Comparison of ENCODE assay signal across 8 mouse cellular contexts in the genomic region with DNA sequence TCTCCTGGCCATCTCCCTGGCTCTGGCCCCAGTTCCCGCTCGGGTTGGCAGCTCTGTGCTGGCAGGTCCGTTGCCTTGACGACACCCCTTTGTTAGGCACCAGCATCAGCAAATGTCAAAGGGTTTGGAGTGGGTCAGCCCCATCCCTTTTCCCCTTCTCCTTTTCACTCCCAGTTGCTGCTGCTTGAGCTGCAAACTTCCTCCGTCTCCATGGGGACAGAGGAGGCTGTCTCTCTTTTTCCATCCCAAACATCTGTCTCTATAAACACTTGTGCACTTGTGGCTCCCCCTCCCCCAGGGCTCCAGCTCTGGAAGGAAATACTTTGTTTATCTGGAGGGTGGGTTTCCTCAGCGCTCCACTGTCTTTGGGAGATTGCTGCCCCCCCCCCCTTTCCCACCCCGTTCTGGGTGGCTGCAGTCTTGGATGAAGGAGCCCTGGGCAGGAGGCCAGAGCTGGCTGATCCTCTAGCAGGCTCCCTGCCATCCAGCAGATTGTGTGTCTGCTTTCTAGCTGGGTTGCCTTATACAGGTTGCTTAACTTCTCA. TPM values are rescaled to one million over a fixed set of nuclear protein-coding genes. Genes with fewer than 3 reads are reported as not detected.
DNase-seq lines count a peak whose midpoint lies in the region; ATAC-seq and TF ChIP-seq lines count a peak whose summit lies in the region.

No protein-coding gene starts in this region.

- TF ChIP-seq POLR2A in embryonic fibroblast, embryonic 13.5 days (IDR thresholded peaks at IDR 0.05; ENCODE audit: low read depth, low read length), result no peak

- TF ChIP-seq EP300 in liver, embryonic 14.5 days (IDR thresholded peaks at IDR 0.05; ENCODE audit: low read depth), result no peak

- peak; percentile 32 for DNase-seq in thymus, postnatal 4 days
- DNase-seq in thymus, postnatal 25 days, result no peak
- DNase-seq in kidney, postnatal 0 days (ENCODE audit: low spot score), result peak; percentile 95
- DNase-seq in liver, embryonic 14.5 days (ENCODE audit: low read depth in 3 of 3, low spot score in 3 of 3), result no peak
- DNase-seq in neural tube, embryonic 11.5 days (ENCODE audit: low spot score), result peak; percentile 80
- no peak for DNase-seq in B cell, adult 2 months

- peaks cover 36% of the 10 kb centered on the region for H3K4me1 ChIP-seq in embryonic fibroblast, embryonic 13.5 days (ENCODE audit: control insufficient read depth, insufficient read depth, low read length)
- peaks cover 38 to 41% of the 10 kb centered on the region in 2 experiments for H3K4me1 ChIP-seq in heart, embryonic 14.5 days (ENCODE audit: control insufficient read depth in 2 of 2, insufficient read depth in 2 of 2, low read length in 2 of 2)
- H3K4me1 ChIP-seq in kidney, postnatal 0 days (replicated peaks; ENCODE audit: insufficient read depth, low read length), result peaks cover 15% of the 10 kb centered on the region
- H3K4me1 ChIP-seq in liver, embryonic 14.5 days (replicated peaks; ENCODE audit: control insufficient read depth in 2 of 2, insufficient read depth in 2 of 2, low read length in 1 of 2), result peaks cover 0 to 13% of the 10 kb centered on the region in 2 experiments; a peak in 2 of 4 replicates
- peaks cover 26% of the 10 kb centered on the region for H3K4me1 ChIP-seq in neural tube, embryonic 11.5 days (ENCODE audit: control insufficient read depth, insufficient read depth, low read length)

- H3K4me3 ChIP-seq in embryonic fibroblast, embryonic 13.5 days (ENCODE audit: insufficient read depth, low read length), result no peak overlapping the region
- H3K4me3 ChIP-seq in heart, embryonic 14.5 days (ENCODE audit: control insufficient read depth in 1 of 2, insufficient read depth in 1 of 2, low read depth in 1 of 2, low read length in 2 of 2), result no peak overlapping the region
- H3K4me3 ChIP-seq in kidney, postnatal 0 days (replicated peaks; ENCODE audit: low read depth, low read length), result no peak overlapping the region
- no peak overlapping the region for H3K4me3 ChIP-seq in liver, embryonic 14.5 days (ENCODE audit: insufficient read depth in 1 of 2, low read depth in 2 of 2, low read length in 2 of 2)
- no peak overlapping the region for H3K4me3 ChIP-seq in neural tube, embryonic 11.5 days (ENCODE audit: low read depth, low read length)

- peak overlapping the region; percentile 9 for H3K4me2 ChIP-seq in heart, embryonic 14.5 days (ENCODE audit: low read length)
- no peak overlapping the region for H3K4me2 ChIP-seq in kidney, postnatal 0 days (ENCODE audit: low read length)
- H3K4me2 ChIP-seq in liver, embryonic 14.5 days (ENCODE audit: low read depth), result no peak overlapping the region
- H3K4me2 ChIP-seq in neural tube, embryonic 11.5 days (ENCODE audit: low read depth), result no peak overlapping the region

- H3K9ac ChIP-seq in heart, embryonic 14.5 days (ENCODE audit: low read length), result no peak overlapping the region
- no peak overlapping the region for H3K9ac ChIP-seq in kidney, postnatal 0 days (ENCODE audit: low read depth, low read length)
- no peak overlapping the region for H3K9ac ChIP-seq in liver, embryonic 14.5 days (replicated peaks)
- H3K9ac ChIP-seq in neural tube, embryonic 11.5 days (ENCODE audit: low read length), result no peak overlapping the region

- ATAC-seq in heart, embryonic 14.5 days (ENCODE audit: insufficient number of reproducible peaks, insufficient read depth, low FRiP score, low read depth), result peak; percentile 52
- ATAC-seq in kidney, postnatal 0 days (replicated peaks; ENCODE audit: low FRiP score, low read depth), result peak; percentile 41; the same call in 1 of the 2 replicates
- ATAC-seq in liver, embryonic 14.5 days (ENCODE audit: insufficient read depth), result peak; percentile 31
- ATAC-seq in neural tube, embryonic 11.5 days (ENCODE audit: insufficient read depth, low FRiP score, low TSS enrichment), result peak; percentile 91

- peak overlapping the region; percentile 28 for H3K27ac ChIP-seq in embryonic fibroblast, embryonic 13.5 days (ENCODE audit: insufficient read depth, low read length)
- H3K27ac ChIP-seq in heart, embryonic 14.5 days (replicated peaks in 1 of 2; ENCODE audit: control insufficient read depth in 1 of 2, insufficient read depth in 1 of 2, low read depth in 2 of 2, low read length in 2 of 2), result peak overlapping the region; percentile 55 to 69
- H3K27ac ChIP-seq in kidney, postnatal 0 days, result peak overlapping the region; percentile 38; the same call in 1 of the 2 replicates
- H3K27ac ChIP-seq in liver, embryonic 14.5 days, result no peak overlapping the region
- H3K27ac ChIP-seq in neural tube, embryonic 11.5 days (ENCODE audit: low read depth, low read length), result peak overlapping the region; percentile 63

- WGBS in heart, embryonic 14.5 days, result 5% methylated on average over 7 of the region's 7 CpGs
- 6% methylated on average over 7 of the region's 7 CpGs for WGBS in kidney, postnatal 0 days
- whole genome bisulfite sequencing in liver, embryonic 14.5 days (ENCODE audit: insufficient replicate concordance), result 13% methylated on average over 7 of the region's 7 CpGs
- 2% methylated on average over 7 of the region's 7 CpGs for WGBS in neural tube, embryonic 11.5 days

- no peaks in the 10 kb centered on the region for H3K9me3 ChIP-seq in heart, embryonic 14.5 days (ENCODE audit: control insufficient read depth, low read length)
- no peaks in the 10 kb centered on the region for H3K9me3 ChIP-seq in kidney, postnatal 0 days (replicated peaks; ENCODE audit: low read length)
- no peaks in the 10 kb centered on the region for H3K9me3 ChIP-seq in liver, embryonic 14.5 days (ENCODE audit: control insufficient read depth, low read length)
- H3K9me3 ChIP-seq in neural tube, embryonic 11.5 days (ENCODE audit: control insufficient read depth, low read length), result no peaks in the 10 kb centered on the region

- no peak for TF ChIP-seq CTCF in embryonic fibroblast, embryonic 13.5 days (IDR thresholded peaks at IDR 0.05; ENCODE audit: borderline replicate concordance, insufficient read depth, low read length)
- no peak for TF ChIP-seq CTCF in kidney, postnatal 0 days (IDR thresholded peaks at IDR 0.05; ENCODE audit: low read depth)
- no peak for TF ChIP-seq CTCF in liver, embryonic 14.5 days (IDR thresholded peaks at IDR 0.05; ENCODE audit: low read depth)

- H3K27me3 ChIP-seq in heart, embryonic 14.5 days (ENCODE audit: control insufficient read depth, insufficient read depth, low read length), result no peaks in the 10 kb centered on the region
- H3K27me3 ChIP-seq in kidney, postnatal 0 days (ENCODE audit: insufficient read depth, low read length), result no peaks in the 10 kb centered on the region
- H3K27me3 ChIP-seq in liver, embryonic 14.5 days (ENCODE audit: control insufficient read depth, insufficient read depth, low read length), result no peaks in the 10 kb centered on the region; the same call in 1 of the 2 replicates
- H3K27me3 ChIP-seq in neural tube, embryonic 11.5 days (ENCODE audit: control insufficient read depth, insufficient read depth, low read length), result no peaks in the 10 kb centered on the region

- no peaks in the 10 kb centered on the region for H3K36me3 ChIP-seq in heart, embryonic 14.5 days (ENCODE audit: control insufficient read depth, insufficient read depth, low read length)
- H3K36me3 ChIP-seq in kidney, postnatal 0 days (ENCODE audit: insufficient read depth, low read length), result no peaks in the 10 kb centered on the region
- H3K36me3 ChIP-seq in liver, embryonic 14.5 days (replicated peaks; ENCODE audit: control insufficient read depth, insufficient read depth, low read depth), result no peaks in the 10 kb centered on the region
- H3K36me3 ChIP-seq in neural tube, embryonic 11.5 days (ENCODE audit: control insufficient read depth, insufficient read depth, low read length), result no peaks in the 10 kb centered on the region

RNA-seq across cellular contexts. Expression of a gene that starts 30.0 kb away (rescaled TPM):
- polyA plus RNA-seq in embryonic fibroblast, embryonic 13.5 days (2011; ENCODE audit: insufficient read length, low read depth, missing spikeins), result 15.2 and 31.9 TPM in 2 replicates
- 2.0 and 2.3 TPM in 2 replicates for polyA plus RNA-seq in heart, embryonic 14.5 days (2014; fragmentation: Nextera tagmentation; extraction: Ambion mirVana)
- 11.7 and 14.4 TPM in 2 replicates for polyA plus RNA-seq in kidney, postnatal 0 days (2015; fragmentation: Nextera tagmentation; extraction: Ambion mirVana)
- 6.5 and 7.0 TPM in 2 replicates for polyA plus RNA-seq in liver, embryonic 14.5 days (2012; rRNA removed)
- 2.2 and 2.7 TPM in 2 replicates for polyA plus RNA-seq in liver, embryonic 14.5 days (2014; fragmentation: Nextera tagmentation; extraction: Ambion mirVana)
- polyA plus RNA-seq in neural tube, embryonic 11.5 days (2014; fragmentation: Nextera tagmentation; extraction: Ambion mirVana), result 3.7 and 5.1 TPM in 2 replicates

RNA-seq across cellular contexts. Expression of a gene that starts 46.3 kb away (rescaled TPM):
- polyA plus RNA-seq in embryonic fibroblast, embryonic 13.5 days (2011; ENCODE audit: insufficient read length, low read depth, missing spikeins), result 29.5 and 33.4 TPM in 2 replicates
- polyA plus RNA-seq in heart, embryonic 14.5 days (2014; fragmentation: Nextera tagmentation; extraction: Ambion mirVana), result 23.1 TPM in 2 replicates
- polyA plus RNA-seq in kidney, postnatal 0 days (2015; fragmentation: Nextera tagmentation; extraction: Ambion mirVana), result 29.6 and 32.0 TPM in 2 replicates
- polyA plus RNA-seq in liver, embryonic 14.5 days (2012; rRNA removed), result 11.9 and 12.9 TPM in 2 replicates
- 11.2 and 12.1 TPM in 2 replicates for polyA plus RNA-seq in liver, embryonic 14.5 days (2014; fragmentation: Nextera tagmentation; extraction: Ambion mirVana)
- polyA plus RNA-seq in neural tube, embryonic 11.5 days (2014; fragmentation: Nextera tagmentation; extraction: Ambion mirVana), result 40.9 and 45.9 TPM in 2 replicates

Comparison
In these comparisons a context has a peak if more than half of its experiments do, and no peak if none do; other contexts are left out.
1. DNase-seq: peak in thymus, postnatal 4 days (single experiment), kidney, postnatal 0 days (single experiment) and neural tube, embryonic 11.5 days (single experiment); none in thymus, postnatal 25 days (single experiment), liver, embryonic 14.5 days (0 of 3) and B cell, adult 2 months (0 of 2).
2. ATAC-seq: peak in every context shown above with its lines; median percentile 91 in neural tube, embryonic 11.5 days; 52 in heart, embryonic 14.5 days; 41 in kidney, postnatal 0 days; 31 in liver, embryonic 14.5 days.